Mouse (Mus musculus): ENCODE data around the gene BC049715. TPM values are rescaled to one million over a fixed set of nuclear protein-coding genes. Genes with fewer than 3 reads are reported as not detected.
A peak's percentile ranks its signal among the peaks of the same experiment; 100 is the strongest.

Gene BC049715
- polyA plus RNA-seq, 1 experiment from 2014 or later, result 1.2 TPM

- H3K9me3 ChIP-seq, result no peaks in the 10 kb centered on the region
- 82% methylated on average over 4 of the region's 4 CpGs for WGBS
Measured at GRCm38 (mm10) chr6:136852348-136852747, 24.9 kb downstream of the BC049715 start.

GRCm38 (mm10) chr6:136852762-136853161 is 25.3 kb downstream of the BC049715 start:
- WGBS, result 53% methylated on average over 3 of the region's 3 CpGs
- Histone ChIP-seq H3K4me2 (peak overlapping the region; percentile 1; the same call in 1 of the 2 replicates), H3K36me3 (peaks cover 23% of the 10 kb centered on the region), H3K9ac (0 out of 2 replicates have a peak overlapping the region, but pooled peaks have one; percentile 34), H3K27ac (replicated peaks) (peak overlapping the region; percentile 48; the same call in 1 of the 2 replicates), H3K4me1 (peaks cover 62% of the 10 kb centered on the region), H3K27me3 (replicated peaks) (no peaks in the 10 kb centered on the region), H3K9me3 (no peaks in the 10 kb centered on the region), H3K4me3 (no peak overlapping the region)
- no peak for ATAC-seq (ENCODE audit: extremely low read depth, insufficient number of reproducible peaks, low FRiP score, low TSS enrichment)

More at GRCm38 (mm10) chr6:136852348-136852747, 24.9 kb downstream of the BC049715 start:
- H3K9ac ChIP-seq, result 0 out of 2 replicates have a peak overlapping the region, but pooled peaks have one; percentile 34
- H3K27me3 ChIP-seq (replicated peaks), result no peaks in the 10 kb centered on the region
- H3K4me2 ChIP-seq, result peak overlapping the region; percentile 1; the same call in 1 of the 2 replicates
- peaks cover 58% of the 10 kb centered on the region for H3K4me1 ChIP-seq
- no peak overlapping the region for H3K4me3 ChIP-seq
- ATAC-seq (ENCODE audit: extremely low read depth, insufficient number of reproducible peaks, low FRiP score, low TSS enrichment), result no peak
- peaks cover 23% of the 10 kb centered on the region for H3K36me3 ChIP-seq
- peak overlapping the region; percentile 48; the same call in 1 of the 2 replicates for H3K27ac ChIP-seq (replicated peaks)

GRCm38 (mm10) chr6:136854361-136854781 is 26.9 kb downstream of the BC049715 start:
- Histone ChIP-seq H3K27me3 (replicated peaks) (no peaks in the 10 kb centered on the region), H3K9me3 (no peaks in the 10 kb centered on the region), H3K4me3 (peak overlapping the region; percentile 48), H3K4me2 (peak overlapping the region; percentile 73), H3K9ac (no peak overlapping the region), H3K36me3 (peaks cover 12% of the 10 kb centered on the region), H3K27ac (replicated peaks) (0 out of 2 replicates have a peak overlapping the region, but pooled peaks have one; percentile 20), H3K4me1 (peaks cover 78% of the 10 kb centered on the region)
- ATAC-seq (ENCODE audit: extremely low read depth, insufficient number of reproducible peaks, low FRiP score, low TSS enrichment), result no peak
- WGBS, result 69% methylated on average over 11 of the region's 11 CpGs

GRCm38 (mm10) chr6:136855183-136855582 is 27.8 kb downstream of the BC049715 start:
- H3K27me3 ChIP-seq (replicated peaks), result no peaks in the 10 kb centered on the region
- H3K27ac ChIP-seq (replicated peaks), result peak overlapping the region; percentile 97
- H3K4me2 ChIP-seq, result peak overlapping the region; percentile 73
- H3K9ac ChIP-seq, result peak overlapping the region; percentile 78; the same call in 1 of the 2 replicates
- H3K4me1 ChIP-seq, result peaks cover 83% of the 10 kb centered on the region
- no peak for ATAC-seq (ENCODE audit: extremely low read depth, insufficient number of reproducible peaks, low FRiP score, low TSS enrichment)
- 66% methylated on average over 2 of the region's 2 CpGs for WGBS
- peaks cover 9% of the 10 kb centered on the region; the same call in 1 of the 2 replicates for H3K36me3 ChIP-seq
- no peaks in the 10 kb centered on the region for H3K9me3 ChIP-seq
- peak overlapping the region; percentile 48 for H3K4me3 ChIP-seq

GRCm38 (mm10) chr6:136856071-136856636 is 28.7 kb downstream of the BC049715 start:
- Histone ChIP-seq H3K9ac (peak overlapping the region; percentile 78), H3K4me1 (peaks cover 85% of the 10 kb centered on the region), H3K27ac (replicated peaks) (peak overlapping the region; percentile 97), H3K4me3 (peak overlapping the region; percentile 48), H3K9me3 (no peaks in the 10 kb centered on the region), H3K4me2 (peak overlapping the region; percentile 73), H3K36me3 (peaks cover 9% of the 10 kb centered on the region; the same call in 1 of the 2 replicates), H3K27me3 (replicated peaks) (no peaks in the 10 kb centered on the region)
- no peak for ATAC-seq (ENCODE audit: extremely low read depth, insufficient number of reproducible peaks, low FRiP score, low TSS enrichment)
- 14% methylated on average over 14 of the region's 14 CpGs for WGBS

GRCm38 (mm10) chr6:136857186-136857872 is 29.9 kb downstream of the BC049715 start, which contains the start of gene Art4:
Art4 (minus strand) TSS chr6:136857733.
- no peaks in the 10 kb centered on the region for H3K9me3 ChIP-seq
- peak within 1 kb of the TSS; percentile 73 for H3K4me2 ChIP-seq
- H3K36me3 ChIP-seq, result 0 out of 2 replicates have a peak, but pooled peaks cover 2% of the 10 kb centered on the region
- H3K27me3 ChIP-seq (replicated peaks), result no peaks in the 10 kb centered on the region
- peaks cover 86% of the 10 kb centered on the region for H3K4me1 ChIP-seq
- peak within 1 kb of the TSS; percentile 78 for H3K9ac ChIP-seq
- H3K4me3 ChIP-seq, result peak within 1 kb of the TSS; percentile 48
- H3K27ac ChIP-seq (replicated peaks), result peak within 1 kb of the TSS; percentile 97
- peak; percentile 45; the same call in 1 of the 2 replicates for ATAC-seq (ENCODE audit: extremely low read depth, insufficient number of reproducible peaks, low FRiP score, low TSS enrichment)
- WGBS, result 11% methylated on average over 18 of the region's 18 CpGs

- Histone ChIP-seq H3K4me1 (peaks cover 81% of the 10 kb centered on the region), H3K27me3 (replicated peaks) (no peaks in the 10 kb centered on the region), H3K9ac (peak overlapping the region; percentile 78), H3K36me3 (0 out of 2 replicates have a peak, but pooled peaks cover 2% of the 10 kb centered on the region), H3K27ac (replicated peaks) (peak overlapping the region; percentile 97), H3K9me3 (no peaks in the 10 kb centered on the region), H3K4me3 (peak overlapping the region; percentile 48), H3K4me2 (peak overlapping the region; percentile 73)
- WGBS, result 4% methylated on average over 11 of the region's 11 CpGs
- ATAC-seq (ENCODE audit: extremely low read depth, insufficient number of reproducible peaks, low FRiP score, low TSS enrichment), result peak; percentile 40
Measured at GRCm38 (mm10) chr6:136857873-136858260, 30.4 kb downstream of the BC049715 start.

GRCm38 (mm10) chr6:136858420-136858819 is 31.0 kb downstream of the BC049715 start:
- Histone ChIP-seq H3K36me3 (0 out of 2 replicates have a peak, but pooled peaks cover 2% of the 10 kb centered on the region), H3K9ac (peak overlapping the region; percentile 78), H3K4me2 (peak overlapping the region; percentile 73), H3K27ac (replicated peaks) (peak overlapping the region; percentile 97), H3K27me3 (replicated peaks) (no peaks in the 10 kb centered on the region), H3K4me3 (no peak overlapping the region), H3K9me3 (no peaks in the 10 kb centered on the region), H3K4me1 (peaks cover 75% of the 10 kb centered on the region)
- 31% methylated on average over 8 of the region's 8 CpGs for WGBS
- ATAC-seq (ENCODE audit: extremely low read depth, insufficient number of reproducible peaks, low FRiP score, low TSS enrichment), result no peak

GRCm38 (mm10) chr6:136861020-136861419 is 33.6 kb downstream of the BC049715 start:
- Histone ChIP-seq H3K27me3 (replicated peaks) (no peaks in the 10 kb centered on the region), H3K4me1 (peaks cover 54% of the 10 kb centered on the region), H3K4me2 (peak overlapping the region; percentile 46), H3K4me3 (no peak overlapping the region), H3K9ac (peak overlapping the region; percentile 74), H3K9me3 (no peaks in the 10 kb centered on the region), H3K27ac (replicated peaks) (peak overlapping the region; percentile 97), H3K36me3 (no peaks in the 10 kb centered on the region)
- ATAC-seq (ENCODE audit: extremely low read depth, insufficient number of reproducible peaks, low FRiP score, low TSS enrichment), result no peak
- 35% methylated on average over 9 of the region's 9 CpGs for WGBS

GRCm38 (mm10) chr6:136865360-136865759 is 37.9 kb downstream of the BC049715 start:
- WGBS, result 72% methylated on average over 5 of the region's 5 CpGs
- Histone ChIP-seq H3K27me3 (replicated peaks) (no peaks in the 10 kb centered on the region), H3K4me3 (no peak overlapping the region), H3K4me1 (peaks cover 10% of the 10 kb centered on the region), H3K9ac (no peak overlapping the region), H3K27ac (replicated peaks) (no peak overlapping the region), H3K4me2 (no peak overlapping the region), H3K36me3 (no peaks in the 10 kb centered on the region), H3K9me3 (no peaks in the 10 kb centered on the region)
- ATAC-seq (ENCODE audit: extremely low read depth, insufficient number of reproducible peaks, low FRiP score, low TSS enrichment), result no peak

GRCm38 (mm10) chr6:136866150-136866549 is 38.7 kb downstream of the BC049715 start:
- Histone ChIP-seq H3K4me1 (peaks cover 4% of the 10 kb centered on the region; the same call in 1 of the 2 replicates), H3K4me3 (no peak overlapping the region), H3K27ac (replicated peaks) (no peak overlapping the region), H3K27me3 (replicated peaks) (no peaks in the 10 kb centered on the region), H3K36me3 (no peaks in the 10 kb centered on the region), H3K9ac (no peak overlapping the region), H3K9me3 (no peaks in the 10 kb centered on the region), H3K4me2 (no peak overlapping the region)
- no peak for ATAC-seq (ENCODE audit: extremely low read depth, insufficient number of reproducible peaks, low FRiP score, low TSS enrichment)
- 78% methylated on average over 4 of the region's 4 CpGs for WGBS

All from heart, embryonic 13.5 days (tissue).